Mouse (Mus musculus): ENCODE measurements around the gene Myo18b.

The Myo18b gene

GRCm38 (mm10) chr5:112877391-112878115 lies 18.6 kb downstream of the Myo18b start:
- no peak for DNase-seq (ENCODE audit: low spot score)

- peak; percentile 71 for DNase-seq (ENCODE audit: low spot score)
These were observed 19.2 kb downstream of the Myo18b start for GRCm38 (mm10) chr5:112876846-112877390.

GRCm38 (mm10) chr5:112872999-112873398 lies 23.2 kb downstream of the Myo18b start:
- no peak for DNase-seq (ENCODE audit: low spot score)

- DNase-seq (ENCODE audit: low spot score) = peak; percentile 83
These were observed 25.4 kb downstream of the Myo18b start for GRCm38 (mm10) chr5:112870729-112871128.

GRCm38 (mm10) chr5:112868620-112869019 lies 27.5 kb downstream of the Myo18b start:
- DNase-seq (ENCODE audit: low spot score) = no peak

- peak; percentile 64 for DNase-seq (ENCODE audit: low spot score)
These were observed 31.3 kb downstream of the Myo18b start for GRCm38 (mm10) chr5:112864719-112865367.

GRCm38 (mm10) chr5:112859379-112860035 lies 36.7 kb downstream of the Myo18b start:
- peak; percentile 38 for DNase-seq (ENCODE audit: low spot score)

- DNase-seq (ENCODE audit: low spot score) = peak; percentile 41
These were observed 43.0 kb downstream of the Myo18b start for GRCm38 (mm10) chr5:112853179-112853578.

GRCm38 (mm10) chr5:112851389-112851788 lies 44.8 kb downstream of the Myo18b start:
- DNase-seq (ENCODE audit: low spot score) = peak; percentile 65

- DNase-seq (ENCODE audit: low spot score) = peak; percentile 83
These were observed 47.4 kb downstream of the Myo18b start for GRCm38 (mm10) chr5:112848586-112849280.

- no peak for DNase-seq (ENCODE audit: low spot score)
These were observed 48.1 kb downstream of the Myo18b start for GRCm38 (mm10) chr5:112847985-112848542.

- no peak for DNase-seq (ENCODE audit: low spot score)
These were observed 50.0 kb downstream of the Myo18b start for GRCm38 (mm10) chr5:112846146-112846545.

- DNase-seq (ENCODE audit: low spot score) = peak; percentile 37
These were observed 51.7 kb downstream of the Myo18b start for GRCm38 (mm10) chr5:112844460-112844859.

GRCm38 (mm10) chr5:112843676-112844257 lies 52.4 kb downstream of the Myo18b start:
- peak; percentile 79 for DNase-seq (ENCODE audit: low spot score)

- DNase-seq (ENCODE audit: low spot score) = no peak
These were observed 53.5 kb downstream of the Myo18b start for GRCm38 (mm10) chr5:112842696-112843095.

GRCm38 (mm10) chr5:112841850-112842249 lies 54.3 kb downstream of the Myo18b start:
- DNase-seq (ENCODE audit: low spot score) = no peak

- DNase-seq (ENCODE audit: low spot score) = no peak
These were observed 61.3 kb downstream of the Myo18b start for GRCm38 (mm10) chr5:112834896-112835295.

- DNase-seq (ENCODE audit: low spot score) = no peak
These were observed 62.3 kb downstream of the Myo18b start for GRCm38 (mm10) chr5:112833866-112834265.

GRCm38 (mm10) chr5:112825091-112825794 lies 70.9 kb downstream of the Myo18b start:
- DNase-seq (ENCODE audit: low spot score) = peak; percentile 49

- peak; percentile 81 for DNase-seq (ENCODE audit: low spot score)
These were observed 71.8 kb downstream of the Myo18b start for GRCm38 (mm10) chr5:112824376-112824775.

- DNase-seq (ENCODE audit: low spot score) = no peak
These were observed 73.7 kb downstream of the Myo18b start for GRCm38 (mm10) chr5:112822426-112822825.
